Mouse (Mus musculus) stomach, embryonic 15.5 days (tissue): ENCODE results near the gene Polr1d. TPM values are rescaled to one million over a fixed set of nuclear protein-coding genes. Genes with fewer than 3 reads are reported as not detected.

Source experiments
- ATAC-seq: fragments of 200-750 bp; cut with Nextera tagmentation; 2 replicates; pipeline ENCODE4 v1.8.0; 2017; ENCODE audit warnings: low read depth, moderate number of reproducible peaks, moderate TSS enrichment; ENCODE audit not compliant: insufficient read depth, low FRiP score
- H3K27ac ChIP-seq: fragments of 300-500 bp; sonication (generic); 2 replicates; pipeline ENCODE4 v1.5.1; 2015; ENCODE audit warnings: mild to moderate bottlenecking, inconsistent platforms
- H3K27me3 ChIP-seq: fragments of 300-500 bp; sonication (generic); replicated peaks from 2 replicates; pipeline ENCODE4 v1.6.1; 2015; ENCODE audit warnings: inconsistent platforms
- H3K36me3 ChIP-seq: fragments of 300-500 bp; sonication (generic); 2 replicates; pipeline ENCODE4 v1.6.1; 2015; ENCODE audit warnings: inconsistent platforms
- H3K4me1 ChIP-seq: fragments of 300-500 bp; sonication (generic); 2 replicates; pipeline ENCODE4 v1.6.1; 2015; ENCODE audit warnings: inconsistent platforms
- H3K4me2 ChIP-seq: fragments of 300-500 bp; sonication (generic); 2 replicates; pipeline ENCODE4 v1.6.1; 2015; ENCODE audit warnings: mild to moderate bottlenecking, inconsistent platforms
- H3K4me3 ChIP-seq: fragments of 300-500 bp; sonication (generic); replicated peaks from 2 replicates; pipeline ENCODE4 v1.5.1; 2015; ENCODE audit warnings: inconsistent platforms
- H3K9ac ChIP-seq: fragments of 300-500 bp; sonication (generic); 2 replicates; pipeline ENCODE4 v1.6.1; 2015; ENCODE audit warnings: inconsistent platforms
- H3K9me3 ChIP-seq: fragments of 300-500 bp; sonication (generic); 2 replicates; pipeline ENCODE4 v1.6.1; 2016; ENCODE audit warnings: inconsistent platforms
- whole genome bisulfite sequencing: fragments of 180-500 bp; shearing (Covaris S2); methylation state at CpG from one replicate; pipeline ENCODE4 v1.1.7; 2015; 5-methylcytosine and 5-hydroxymethylcytosine counted together
- polyA plus RNA-seq: library from polyadenylated mRNA; unstranded; fragments of >200 nt; fragmentation: Nextera tagmentation; extraction: Ambion mirVana; gene quantifications from 2 replicates; pipeline ENCODE4 v1.2.1, GENCODE M21; 2015

Polr1d gene
- polyA plus RNA-seq, 1 experiment from 2014 or later: 140 TPM

DNA sequence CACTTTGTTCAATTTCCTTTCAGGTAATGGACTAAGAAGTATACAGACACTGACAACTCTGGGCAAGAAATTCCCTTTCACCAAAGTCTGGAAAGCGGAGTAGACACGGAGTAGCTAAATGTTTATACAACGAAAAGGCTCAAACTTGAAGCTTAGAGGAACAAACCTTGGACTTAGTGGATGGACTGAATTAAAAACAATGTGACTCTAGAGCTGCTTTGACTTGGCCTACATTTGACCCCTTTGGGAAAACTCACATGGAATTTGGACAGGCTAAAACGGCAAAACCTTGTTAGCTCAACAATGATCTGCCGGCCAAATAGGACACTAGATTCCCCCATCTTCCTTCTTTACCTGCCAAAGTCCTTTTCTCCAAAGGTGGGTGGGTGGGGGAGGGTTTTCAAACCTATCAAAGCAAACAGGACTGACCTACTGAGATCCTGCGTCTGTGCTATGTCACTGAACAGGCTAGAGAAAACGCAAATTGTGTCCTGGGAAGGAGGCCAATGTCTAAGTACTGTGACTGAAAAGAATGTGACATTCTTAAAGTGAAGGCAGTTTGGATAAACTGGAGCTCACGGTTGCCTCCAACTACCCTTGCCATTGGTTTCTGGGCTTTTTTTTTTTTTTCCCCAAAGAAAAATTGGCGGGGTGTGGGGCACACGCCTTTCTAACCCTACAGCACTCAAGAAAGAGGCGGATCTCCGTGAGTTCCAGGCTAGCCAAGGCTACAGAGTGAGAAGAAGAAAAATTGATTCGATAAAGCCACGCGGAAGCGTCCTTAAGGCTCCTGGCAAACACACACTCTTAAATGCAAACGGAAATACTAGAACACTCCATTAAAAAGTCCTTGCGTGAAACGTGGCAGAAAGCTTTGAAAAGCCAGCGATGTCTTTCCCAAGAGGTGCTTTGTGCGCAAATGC lies 1.5 kb upstream of the Polr1d start:
- peak overlapping the region; percentile 61 for H3K9ac ChIP-seq
- no peaks in the 10 kb centered on the region for H3K27me3 ChIP-seq
- peaks cover 33% of the 10 kb centered on the region for H3K4me1 ChIP-seq
- no peaks in the 10 kb centered on the region for H3K36me3 ChIP-seq
- no peaks in the 10 kb centered on the region for H3K9me3 ChIP-seq
- ATAC-seq: no peak
- peak overlapping the region; percentile 83 for H3K4me3 ChIP-seq
- 6% methylated on average over 21 of the region's 21 CpGs for WGBS
- H3K4me2 ChIP-seq: peak overlapping the region; percentile 70
- peak overlapping the region; percentile 99 for H3K27ac ChIP-seq

DNA sequence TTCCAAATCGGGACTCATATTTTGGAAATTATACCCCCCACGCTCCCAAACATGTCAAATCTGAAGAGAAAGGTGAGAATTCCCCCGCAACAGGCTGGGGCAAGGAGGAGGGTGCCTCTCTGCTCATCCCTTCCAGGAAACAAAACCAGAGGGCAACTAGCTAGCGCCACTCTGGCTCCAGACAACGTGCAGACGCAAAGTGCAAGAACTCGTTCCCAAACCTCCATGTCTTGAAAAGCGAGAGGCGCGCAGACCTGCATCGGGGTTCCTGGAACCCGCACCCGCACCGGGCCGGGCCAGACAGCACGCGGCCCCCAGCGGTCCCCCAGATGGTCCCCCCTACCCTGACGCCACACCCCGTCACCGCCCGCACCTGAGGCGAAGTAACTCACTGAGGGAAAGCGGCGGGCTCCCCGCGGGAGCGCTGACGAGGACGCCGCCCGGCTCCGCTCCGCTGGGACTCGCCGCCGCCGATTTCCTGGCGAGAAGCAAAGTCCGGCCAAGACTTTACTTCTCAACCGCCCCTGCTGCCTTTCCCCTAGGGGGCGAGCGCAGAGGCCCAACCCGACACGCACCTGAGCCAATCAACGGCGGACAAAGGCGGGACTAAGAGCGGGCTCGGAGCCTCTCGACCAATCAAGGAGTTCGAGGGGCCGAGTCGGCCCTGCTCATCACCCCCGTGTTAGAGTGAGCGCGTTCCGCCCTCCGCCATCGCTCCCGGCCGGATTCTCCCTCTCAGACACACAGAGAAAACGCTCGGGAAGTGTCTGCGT lies 638 bp upstream of the Polr1d start, which contains the start of gene Lnx2:
TSS of gene Lnx2 (minus strand) at position 561 of the 773 bp plus-strand sequence.
- Histone ChIP-seq H3K4me1 (peaks cover 29% of the 10 kb centered on the region), H3K4me2 (peak within 1 kb of the TSS; percentile 91), H3K27me3 (no peaks in the 10 kb centered on the region), H3K4me3 (peak within 1 kb of the TSS; percentile 83), H3K36me3 (no peaks in the 10 kb centered on the region), H3K27ac (peak within 1 kb of the TSS; percentile 99), H3K9ac (peak within 1 kb of the TSS; percentile 67), H3K9me3 (no peaks in the 10 kb centered on the region)
- peak; percentile 98 for ATAC-seq
- WGBS: under 1% methylated on average over 65 of the region's 65 CpGs

DNA sequence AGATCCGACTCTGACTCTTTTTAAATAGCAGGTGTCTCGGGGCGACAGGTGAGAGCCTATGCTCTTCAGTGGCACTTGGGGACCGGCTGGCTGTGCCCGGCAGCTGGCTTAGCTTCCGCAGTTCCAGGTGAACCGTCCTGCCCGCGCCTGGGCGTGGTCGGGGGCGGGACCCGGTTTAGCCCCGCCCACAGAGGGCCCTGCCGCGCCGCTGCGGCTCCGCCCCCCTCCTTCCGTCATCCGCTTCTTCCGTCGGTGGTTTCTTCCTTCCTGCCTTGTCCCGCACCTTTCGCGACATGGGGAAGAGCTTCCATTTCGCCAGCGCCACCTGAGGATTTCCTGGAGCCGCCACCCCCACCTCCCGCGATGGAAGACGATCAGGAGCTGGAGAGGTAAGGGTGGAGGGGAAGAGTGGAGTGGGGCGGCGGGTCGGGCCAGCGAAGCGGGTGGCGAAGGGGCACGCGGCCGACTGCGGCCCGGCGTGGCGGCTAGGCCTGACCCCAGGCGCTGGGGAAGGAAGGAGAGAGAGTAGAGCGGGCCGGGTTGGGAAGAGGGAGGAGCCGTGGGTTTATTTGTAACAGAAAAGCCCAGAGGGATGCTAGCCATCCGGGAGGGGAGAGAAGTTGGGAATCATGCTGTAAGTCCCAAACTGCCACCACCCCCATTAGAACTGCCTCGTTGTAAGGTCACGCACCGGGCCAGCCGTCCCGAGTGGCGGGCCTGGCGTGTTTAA lies 620 bp downstream of the Polr1d start:
- Histone ChIP-seq H3K36me3 (no peaks in the 10 kb centered on the region), H3K4me3 (peak overlapping the region; percentile 83), H3K27ac (peak overlapping the region; percentile 99), H3K27me3 (no peaks in the 10 kb centered on the region), H3K4me2 (peak overlapping the region; percentile 91), H3K4me1 (peaks cover 25% of the 10 kb centered on the region; the same call in 1 of the 2 replicates), H3K9ac (peak overlapping the region; percentile 67), H3K9me3 (no peaks in the 10 kb centered on the region)
- WGBS: under 1% methylated on average over 57 of the region's 57 CpGs
- ATAC-seq: peak; percentile 74

DNA sequence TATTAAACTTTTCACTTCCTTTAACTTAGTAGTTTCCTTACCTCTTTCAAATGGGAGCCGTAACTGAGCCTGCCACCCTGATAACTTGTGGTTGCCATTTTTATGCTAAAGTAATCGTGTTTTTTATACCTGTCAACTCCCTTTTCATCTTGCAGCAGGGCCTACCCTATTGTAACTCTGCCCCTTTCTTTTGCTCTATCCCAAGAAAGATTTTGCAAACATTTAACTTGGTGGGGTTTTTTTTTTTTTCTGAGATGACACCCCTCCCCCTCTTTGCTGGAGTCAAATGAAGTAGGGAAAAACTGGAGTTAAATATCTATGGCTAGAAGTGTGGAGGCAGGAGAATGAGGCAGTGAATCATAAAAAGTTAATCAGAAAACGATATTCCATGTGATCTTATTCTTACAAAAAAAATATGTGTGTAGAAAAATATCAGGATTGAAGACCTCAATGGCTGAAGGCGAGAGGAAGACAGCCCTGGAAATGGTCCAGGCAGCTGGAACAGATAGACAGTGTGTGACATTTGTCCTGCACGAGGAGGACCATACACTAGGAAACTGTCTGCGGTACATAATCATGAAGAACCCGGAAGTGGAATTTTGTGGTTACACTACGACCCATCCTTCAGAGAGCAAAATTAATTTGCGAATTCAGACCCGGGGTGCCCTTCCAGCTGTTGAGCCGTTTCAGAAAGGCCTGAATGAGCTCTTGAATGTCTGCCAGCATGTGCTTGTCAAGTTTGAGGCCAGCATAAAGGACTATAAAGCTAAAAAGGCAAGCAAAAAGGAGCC lies 1.5 kb downstream of the Polr1d start:
- Histone ChIP-seq H3K36me3 (no peaks in the 10 kb centered on the region), H3K27ac (no peak overlapping the region), H3K9ac (peak overlapping the region; percentile 67), H3K27me3 (no peaks in the 10 kb centered on the region), H3K9me3 (no peaks in the 10 kb centered on the region), H3K4me1 (peaks cover 20% of the 10 kb centered on the region; the same call in 1 of the 2 replicates), H3K4me3 (peak overlapping the region; percentile 83), H3K4me2 (peak overlapping the region; percentile 91)
- WGBS: 44% methylated on average over 11 of the region's 11 CpGs
- no peak for ATAC-seq

DNA sequence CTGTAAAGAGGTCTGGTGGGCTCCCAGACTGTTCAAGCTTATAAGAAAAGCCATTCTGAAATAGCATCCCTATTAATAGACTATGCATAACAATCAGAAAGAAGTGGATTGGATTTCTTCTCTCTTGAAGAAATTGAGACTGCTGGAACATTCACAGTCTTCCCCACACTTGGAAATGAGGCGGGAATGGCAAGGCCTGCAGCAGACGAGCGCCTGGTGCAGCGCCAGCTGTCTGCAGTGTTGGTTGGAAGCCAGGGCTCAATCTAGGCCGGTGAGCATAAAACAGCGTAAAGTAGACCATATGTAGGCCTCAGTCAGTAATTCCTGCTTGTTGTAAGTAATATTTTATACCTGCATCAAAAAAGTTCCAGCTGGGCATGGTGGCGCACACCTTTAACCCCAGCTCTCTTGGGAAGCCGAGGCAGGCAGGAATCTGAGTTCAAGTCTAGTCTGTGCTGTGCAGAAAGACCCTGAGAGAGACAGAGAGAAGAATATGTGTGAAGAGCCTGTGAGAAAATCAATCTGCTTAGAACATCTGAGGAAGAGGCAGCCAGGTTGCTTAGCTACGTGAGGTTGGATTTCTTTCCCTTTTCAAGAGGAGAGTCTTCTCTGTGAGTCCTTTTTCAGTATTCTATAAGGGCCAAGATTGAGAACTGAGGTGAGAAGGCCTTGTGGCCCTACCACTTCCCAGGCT lies 8.5 kb downstream of the Polr1d start:
- Histone ChIP-seq H3K27me3 (no peaks in the 10 kb centered on the region), H3K9ac (no peak overlapping the region), H3K27ac (0 out of 2 replicates have a peak overlapping the region, but pooled peaks have one; percentile 68), H3K36me3 (no peaks in the 10 kb centered on the region), H3K4me2 (no peak overlapping the region), H3K4me3 (no peak overlapping the region), H3K9me3 (no peaks in the 10 kb centered on the region), H3K4me1 (peaks cover 6% of the 10 kb centered on the region; the same call in 1 of the 2 replicates)
- no peak for ATAC-seq
- 76% methylated on average over 9 of the region's 9 CpGs for WGBS

DNA sequence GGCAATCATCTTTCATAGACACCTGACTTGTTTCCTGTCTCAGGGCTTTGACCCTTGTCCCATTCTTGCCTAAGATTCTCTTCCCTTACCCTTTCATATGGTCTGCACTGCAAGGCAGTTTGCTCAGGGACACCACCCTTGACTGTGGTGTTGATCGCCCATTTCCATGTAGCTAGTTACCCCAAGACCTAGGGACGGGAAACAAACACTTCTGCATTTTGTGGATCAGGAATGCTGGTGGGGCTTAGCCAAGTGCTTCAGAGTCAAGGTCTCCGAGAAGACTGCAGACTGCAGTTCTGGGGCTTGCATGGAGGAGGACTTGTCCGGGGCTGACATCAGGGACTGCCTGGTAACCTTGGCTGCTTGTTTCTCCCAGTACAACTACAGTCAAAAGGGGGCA lies 10.0 kb downstream of the Polr1d start:
- H3K4me3 ChIP-seq: no peak overlapping the region
- H3K27me3 ChIP-seq: no peaks in the 10 kb centered on the region
- WGBS: 85% methylated on average over 4 of the region's 4 CpGs
- H3K4me1 ChIP-seq: peaks cover 6% of the 10 kb centered on the region; the same call in 1 of the 2 replicates
- no peaks in the 10 kb centered on the region for H3K9me3 ChIP-seq
- no peaks in the 10 kb centered on the region for H3K36me3 ChIP-seq
- no peak overlapping the region for H3K27ac ChIP-seq
- no peak overlapping the region for H3K4me2 ChIP-seq
- no peak for ATAC-seq
- H3K9ac ChIP-seq: no peak overlapping the region

DNA sequence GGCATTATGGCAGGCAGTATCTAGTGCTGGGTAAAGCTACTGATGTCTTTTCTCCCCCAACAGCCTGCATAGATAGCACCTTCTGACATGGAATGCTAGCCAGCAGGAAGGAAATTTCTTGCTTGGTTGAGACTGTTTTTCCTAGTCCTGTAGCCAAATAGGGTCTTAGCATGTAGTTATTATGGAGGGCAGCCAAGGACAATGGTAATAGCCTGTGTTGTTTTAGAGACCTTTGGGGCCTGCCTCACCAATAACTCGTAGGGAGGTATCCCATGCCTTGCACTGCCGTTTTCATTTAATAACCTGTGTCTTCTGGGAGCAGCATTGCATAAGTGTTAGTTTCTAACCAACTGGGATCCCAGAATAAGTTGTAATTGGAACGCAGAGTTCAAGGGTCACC lies 13.0 kb downstream of the Polr1d start:
- no peak overlapping the region for H3K4me2 ChIP-seq
- no peak for ATAC-seq
- 66% methylated on average over 3 of the region's 3 CpGs for WGBS

DNA sequence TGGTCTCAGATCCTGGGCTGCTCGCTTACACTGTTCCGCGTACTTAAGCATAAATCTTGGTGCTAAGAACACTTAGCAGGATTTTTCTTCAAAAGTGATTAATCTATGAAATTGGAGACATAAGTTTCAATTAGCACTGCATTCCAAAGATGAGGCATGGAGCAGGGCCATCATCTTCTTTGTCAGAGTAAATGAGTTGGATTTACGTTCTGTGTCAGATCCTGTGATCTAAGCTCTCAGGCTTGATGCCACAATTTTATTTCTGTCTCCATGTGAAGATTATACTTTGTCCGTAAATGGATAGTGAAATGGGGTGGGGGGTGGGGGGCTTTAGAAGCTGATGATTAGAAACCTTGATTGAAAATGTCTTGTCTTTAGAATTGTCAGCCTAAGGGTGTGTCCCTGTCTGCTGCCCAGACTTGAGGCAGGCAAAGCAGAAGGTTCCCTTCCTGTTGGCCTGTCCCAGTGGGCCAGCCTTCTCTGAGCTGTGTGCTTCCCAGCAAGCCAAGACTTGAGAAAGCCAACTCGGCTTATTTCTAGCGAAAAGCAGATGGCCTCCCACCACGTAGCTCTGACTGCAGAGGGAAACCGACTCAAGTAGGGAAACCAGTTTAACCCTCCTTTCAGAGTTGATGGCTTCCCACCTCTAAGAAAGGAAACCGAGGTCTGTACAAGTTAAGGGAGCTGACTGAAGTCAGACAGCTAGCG lies 13.6 kb downstream of the Polr1d start:
- Histone ChIP-seq H3K4me2 (no peak overlapping the region), H3K9me3 (no peaks in the 10 kb centered on the region), H3K4me1 (no peaks in the 10 kb centered on the region; the same call in 1 of the 2 replicates), H3K9ac (no peak overlapping the region), H3K4me3 (no peak overlapping the region), H3K27ac (peak overlapping the region; percentile 31; the same call in 1 of the 2 replicates), H3K36me3 (no peaks in the 10 kb centered on the region), H3K27me3 (no peaks in the 10 kb centered on the region)
- 72% methylated on average over 11 of the region's 11 CpGs for WGBS
- no peak for ATAC-seq

More for the DNA sequence above, 13.0 kb downstream of the Polr1d start:
- H3K4me3 ChIP-seq: no peak overlapping the region
- no peak overlapping the region for H3K9ac ChIP-seq
- 0 out of 2 replicates have a peak overlapping the region, but pooled peaks have one; percentile 5 for H3K27ac ChIP-seq
- no peaks in the 10 kb centered on the region for H3K27me3 ChIP-seq
- no peaks in the 10 kb centered on the region for H3K9me3 ChIP-seq
- H3K36me3 ChIP-seq: no peaks in the 10 kb centered on the region
- no peaks in the 10 kb centered on the region; the same call in 1 of the 2 replicates for H3K4me1 ChIP-seq

DNA sequence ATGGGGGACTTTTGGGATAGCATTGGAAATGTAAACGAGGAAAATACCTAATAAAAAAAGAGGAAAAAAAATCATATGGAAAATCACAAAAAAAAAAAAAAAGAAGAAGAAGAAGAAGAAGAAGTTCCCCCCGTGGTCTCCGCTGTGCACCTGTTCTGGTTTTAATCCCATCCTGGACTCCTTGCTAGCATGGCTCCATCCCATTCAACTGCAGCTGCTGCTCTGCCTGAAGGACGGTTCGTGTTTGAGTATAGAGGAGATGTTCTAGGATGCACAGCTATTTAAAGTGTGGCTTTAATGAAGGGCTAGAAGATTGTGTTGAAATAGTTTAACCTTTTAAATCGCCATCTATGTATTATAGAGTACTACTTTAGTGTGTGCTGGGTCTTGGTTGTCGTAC lies 15.6 kb downstream of the Polr1d start:
- WGBS: 89% methylated on average over 7 of the region's 7 CpGs
- H3K4me1 ChIP-seq: no peaks in the 10 kb centered on the region
- H3K4me3 ChIP-seq: no peak overlapping the region
- H3K9me3 ChIP-seq: no peaks in the 10 kb centered on the region
- H3K27me3 ChIP-seq: no peaks in the 10 kb centered on the region
- no peak overlapping the region for H3K27ac ChIP-seq
- H3K4me2 ChIP-seq: no peak overlapping the region
- H3K36me3 ChIP-seq: no peaks in the 10 kb centered on the region; the same call in 1 of the 2 replicates
- no peak for ATAC-seq
- H3K9ac ChIP-seq: no peak overlapping the region

DNA sequence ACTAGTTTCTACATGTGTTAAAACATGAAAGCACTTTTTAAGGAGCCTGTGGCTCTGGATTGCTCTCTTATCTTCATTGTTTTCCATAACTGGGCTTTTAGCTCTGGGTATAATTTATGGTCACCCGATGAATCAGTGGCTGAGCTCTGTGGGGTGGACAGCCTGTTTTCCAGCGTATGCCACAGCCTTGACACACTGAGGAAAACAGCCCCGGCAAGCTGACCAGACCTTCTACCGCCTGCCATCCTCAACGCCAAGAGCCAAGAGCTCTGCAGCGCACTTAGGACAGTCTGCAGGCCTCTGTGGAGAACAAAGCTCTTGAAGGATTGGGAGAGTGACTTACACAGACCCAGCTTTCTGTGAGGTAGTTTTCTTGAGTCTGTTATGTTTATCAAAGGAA lies 17.4 kb downstream of the Polr1d start:
- Histone ChIP-seq H3K9ac (no peak overlapping the region), H3K4me2 (no peak overlapping the region), H3K4me1 (no peaks in the 10 kb centered on the region), H3K4me3 (no peak overlapping the region), H3K27ac (no peak overlapping the region), H3K9me3 (no peaks in the 10 kb centered on the region), H3K36me3 (peaks cover 7% of the 10 kb centered on the region), H3K27me3 (no peaks in the 10 kb centered on the region)
- ATAC-seq: no peak
- 80% methylated on average over 6 of the region's 6 CpGs for WGBS
